Mouse (Mus musculus) left cerebral cortex, postnatal 36 days (tissue): ENCODE results near the gene Mllt6. TPM values are rescaled to one million over a fixed set of nuclear protein-coding genes. Genes with fewer than 3 reads are reported as not detected.
"Not testable (repeated sequence)": the region's sequence is repeated elsewhere in the genome, so short reads cannot be mapped to it uniquely, and the experiment has no call there.

Experiments used
- DNase-seq, 2 experiments: peaks; one replicate each; pipeline ENCODE4 v3.0.0; 2021 to 2022; ENCODE audit warnings: low spot score in 2 of 2, mixed read lengths in 1 of 2
- intact Hi-C: fragments of 180-260 bp; cut with DNase I; formaldehyde crosslinking; loops from one replicate; pipeline ENCODE4 v1.15.1; 2025
- microRNA-seq: library from miRNA; unstranded; fragments of <30 nt; microRNA quantifications from one replicate; pipeline ENCODE4 v1.2.0, GENCODE M21; 2022
- total RNA-seq, 2 experiments: library from RNA; stranded (reverse); gene quantifications; 2 replicates each; pipeline ENCODE4 v1.2.3; 2021

Gene Mllt6
- total RNA-seq, 2 experiments from 2014 or later: 129 to 134 TPM

- intact Hi-C loops, DNase-seq: not testable (repeated sequence)
These were observed 71.6 kb downstream of the Mllt6 start for GRCm38 (mm10) chr11:97734810-97735209.

Small RNA genes within 50 kb of the gene (microRNA-seq; reads per million reads assigned to microRNA genes)
- gene Gm24158: not detected
- gene Mir6927: not detected

Other genes with a start within 250 kb of the Mllt6 start
- 10 to 100 TPM; 68.0 to 74.4 TPM for gene Arhgap23, start 247.9 kb upstream of the Mllt6 start, total RNA-seq
- gene 4933428G20Rik, start 163.1 kb upstream of the Mllt6 start, total RNA-seq: under 1 TPM; 0.22 to 0.48 TPM
- 100 to 1,000 TPM; 326 to 349 TPM for gene Srcin1, start 87.2 kb upstream of the Mllt6 start, total RNA-seq
- gene Epop, start 33.7 kb upstream of the Mllt6 start, total RNA-seq: 100 to 1,000 TPM in 1 of 2 experiments, 10 to 100 TPM in 1; 90.9 to 102 TPM
- gene Cisd3, start 22.4 kb downstream of the Mllt6 start, total RNA-seq: 10 to 100 TPM; 56.0 to 59.3 TPM
- gene Pcgf2, start 37.1 kb downstream of the Mllt6 start, total RNA-seq: 10 to 100 TPM; 27.5 to 35.7 TPM
- gene Psmb3, start 40.0 kb downstream of the Mllt6 start, total RNA-seq: 100 to 1,000 TPM; 116 to 125 TPM
- 100 to 1,000 TPM; 113 to 114 TPM for gene Pip4k2b, start 81.3 kb downstream of the Mllt6 start, total RNA-seq
- gene Cwc25, start 103.1 kb downstream of the Mllt6 start, total RNA-seq: 10 to 100 TPM; 20.2 to 20.7 TPM
- 1 to 10 TPM in 1 of 2 experiments, not detected in 1; 1.1 TPM for gene 1700001P01Rik, start 112.5 kb downstream of the Mllt6 start, total RNA-seq
- gene Rpl23, start 119.0 kb downstream of the Mllt6 start, total RNA-seq: 100 to 1,000 TPM; 330 to 339 TPM
- 100 to 1,000 TPM; 175 to 183 TPM for gene Lasp1, start 135.6 kb downstream of the Mllt6 start, total RNA-seq
- 10 to 100 TPM; 79.9 to 81.0 TPM for gene B230217C12Rik, start 177.4 kb downstream of the Mllt6 start, total RNA-seq
- 1 to 10 TPM; 1.9 to 3.7 TPM for gene Fbxo47, start 220.7 kb downstream of the Mllt6 start, total RNA-seq